Mouse (Mus musculus) liver, adult 2 months (tissue): Measurements from ENCODE around the gene Rpap3.

Source experiments
- CTCF ChIP-seq: fragments of 200-500 bp; IDR thresholded peaks from 2 replicates; pipeline ENCODE4 v1.5.1; 2011; ENCODE audit warnings: low read depth, low read length, control low read depth
- POLR2A ChIP-seq: fragments of 200-500 bp; IDR thresholded peaks from 2 replicates; pipeline ENCODE4 v1.6.1; 2011; ENCODE audit warnings: low read length, control low read depth; ENCODE audit not compliant: insufficient read depth; ENCODE audit errors: extremely low read depth

- TF ChIP-seq POLR2A (no peak), CTCF (no peak)
Measured at GRCm38 (mm10) chr15:97710906-97711305, 5.3 kb upstream of the Rpap3 start.
